Mouse (Mus musculus) G1E-ER4 (cell line): Measurements from ENCODE around the gene Hist1h3h. TPM values are rescaled to one million over a fixed set of nuclear protein-coding genes. Genes with fewer than 3 reads are reported as not detected.
A peak's percentile ranks its signal among the peaks of the same experiment; 100 is the strongest.
"Not testable (repeated sequence)": the region's sequence is repeated elsewhere in the genome, so short reads cannot be mapped to it uniquely, and the experiment has no call there.

ENCODE experiments used
- GATA1 ChIP-seq: IDR thresholded peaks from one replicate; pipeline ENCODE4 v1.8.0; 2012; ENCODE audit warnings: low read length, inconsistent platforms
- polyA plus RNA-seq: library from polyadenylated mRNA; stranded (reverse); fragments of >175 nt; gene quantifications from 2 replicates; pipeline ENCODE4 v1.2.3, GENCODE M21; 2012

Hist1h3h gene
- polyA plus RNA-seq, 1 experiment = 54.4 TPM

GRCm38 (mm10) chr13:21753524-21754285, 36.2 kb downstream of the Hist1h3h start, which contains the start of the genes Hist1h2ak and Hist1h2bn:
Hist1h2ak (minus strand) TSS chr13:21753827.
Hist1h2bn (plus strand) TSS chr13:21754123.
- TF ChIP-seq GATA1 = not testable (repeated sequence)

GRCm38 (mm10) chr13:21754294-21755001, 37.0 kb downstream of the Hist1h3h start:
- TF ChIP-seq GATA1 = peak; percentile 49

DNA sequence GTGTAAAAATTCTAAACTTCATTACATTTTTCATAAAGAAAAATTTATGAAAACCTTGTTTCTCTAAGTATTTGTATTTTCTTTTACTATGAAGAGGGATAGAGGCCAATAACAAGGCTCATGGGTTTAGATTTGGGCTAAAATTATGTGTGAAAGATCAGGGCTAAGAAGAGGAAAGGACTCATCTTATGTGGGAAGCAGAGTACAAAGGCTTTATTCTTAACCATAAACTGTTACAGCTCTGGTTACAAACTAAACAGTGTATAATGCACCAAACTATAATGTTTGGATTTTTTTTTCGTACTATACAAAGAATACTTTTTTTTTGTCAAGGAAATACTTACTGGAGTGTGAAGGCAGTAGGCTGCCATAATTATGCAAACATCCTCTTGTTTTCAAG, 38.2 kb downstream of the Hist1h3h start:
- TF ChIP-seq GATA1 = no peak

Other genes starting within 250 kb of the Hist1h3h start
- 1.1 and 1.9 TPM in 2 replicates for gene Nkapl, start 249.2 kb upstream of the Hist1h3h start, polyA plus RNA-seq
- not detected in 2 replicates for gene Zkscan4, start 238.8 kb upstream of the Hist1h3h start, polyA plus RNA-seq
- not detected in 2 replicates for gene Gm10065, start 238.2 kb upstream of the Hist1h3h start, polyA plus RNA-seq
- gene AK157302, start 222.4 kb upstream of the Hist1h3h start, polyA plus RNA-seq = 0.04 TPM in 1 of 2 replicates, not detected in the other
- gene Gm11273, start 216.2 kb upstream of the Hist1h3h start, polyA plus RNA-seq = 16.7 and 23.3 TPM in 2 replicates
- gene Zkscan8, start 186.5 kb upstream of the Hist1h3h start, polyA plus RNA-seq = 5.9 and 6.2 TPM in 2 replicates
- gene Olfr1366, start 174.9 kb upstream of the Hist1h3h start, polyA plus RNA-seq = not detected in 2 replicates
- not detected in 2 replicates for gene Olfr1535, start 157.8 kb upstream of the Hist1h3h start, polyA plus RNA-seq
- gene Olfr1364, start 135.9 kb upstream of the Hist1h3h start, polyA plus RNA-seq = not detected in 2 replicates
- gene Olfr1362, start 103.6 kb upstream of the Hist1h3h start, polyA plus RNA-seq = not detected in 2 replicates
- gene Olfr11, start 75.1 kb upstream of the Hist1h3h start, polyA plus RNA-seq = not detected in 2 replicates
- not detected in 2 replicates for gene Olfr1361, start 54.3 kb upstream of the Hist1h3h start, polyA plus RNA-seq
- gene Olfr1360, start 40.3 kb upstream of the Hist1h3h start, polyA plus RNA-seq = not detected in 2 replicates
- gene Olfr1359, start 19.5 kb upstream of the Hist1h3h start, polyA plus RNA-seq = not detected in 2 replicates
- 9.8 and 10.6 TPM in 2 replicates for gene Hist1h2bl, start 1.5 kb upstream of the Hist1h3h start, polyA plus RNA-seq
- gene Hist1h2ai, start 1.2 kb upstream of the Hist1h3h start, polyA plus RNA-seq = 372 and 421 TPM in 2 replicates
- gene Hist1h2bm, start 4.4 kb downstream of the Hist1h3h start, polyA plus RNA-seq = 1.9 and 2.1 TPM in 2 replicates
- gene Hist1h4j, start 17.4 kb downstream of the Hist1h3h start, polyA plus RNA-seq = 1.9 and 2.4 TPM in 2 replicates
- gene Hist1h4k, start 32.8 kb downstream of the Hist1h3h start, polyA plus RNA-seq = 22.6 and 25.4 TPM in 2 replicates
- gene Hist1h2ak, start 36.2 kb downstream of the Hist1h3h start, polyA plus RNA-seq = 69.0 and 85.5 TPM in 2 replicates
- 1.4 and 1.7 TPM in 2 replicates for gene Hist1h2bn, start 36.5 kb downstream of the Hist1h3h start, polyA plus RNA-seq
- gene Hist1h1b, start 63.0 kb downstream of the Hist1h3h start, polyA plus RNA-seq = 3.3 and 4.5 TPM in 2 replicates
- gene Hist1h3i, start 65.7 kb downstream of the Hist1h3h start, polyA plus RNA-seq = 36.7 and 37.8 TPM in 2 replicates
- gene Hist1h2an, start 69.6 kb downstream of the Hist1h3h start, polyA plus RNA-seq = 16.6 and 26.9 TPM in 2 replicates
- 5.5 and 8.7 TPM in 2 replicates for gene Hist1h2bp, start 69.8 kb downstream of the Hist1h3h start, polyA plus RNA-seq
- 14.0 and 15.0 TPM in 2 replicates for gene Hist1h2bq, start 92.5 kb downstream of the Hist1h3h start, polyA plus RNA-seq
- 4,601 and 5,007 TPM in 2 replicates for gene Hist1h2ao, start 92.8 kb downstream of the Hist1h3h start, polyA plus RNA-seq
- gene Hist1h4m, start 94.1 kb downstream of the Hist1h3h start, polyA plus RNA-seq = 6.1 and 9.7 TPM in 2 replicates
- 16.6 and 26.1 TPM in 2 replicates for gene Hist1h4n, start 114.5 kb downstream of the Hist1h3h start, polyA plus RNA-seq
- 9,534 and 19,469 TPM in 2 replicates for gene Hist1h2ap, start 115.8 kb downstream of the Hist1h3h start, polyA plus RNA-seq
- gene Hist1h2br, start 116.1 kb downstream of the Hist1h3h start, polyA plus RNA-seq = 13.3 and 14.2 TPM in 2 replicates
- gene Zfp184, start 227.4 kb downstream of the Hist1h3h start, polyA plus RNA-seq = 0.03 and 0.06 TPM in 2 replicates